Mouse (Mus musculus) olfactory bulb, adult 2 months (tissue): ENCODE results near the gene Ado.

ENCODE experiments used
- CTCF ChIP-seq: fragments of 200-500 bp; IDR thresholded peaks from 2 replicates; pipeline ENCODE4 v1.5.1; 2012; ENCODE audit warnings: low read depth, mild to moderate bottlenecking, low read length, moderate library complexity; ENCODE audit not compliant: insufficient read depth
- POLR2A ChIP-seq: fragments of 200-500 bp; IDR thresholded peaks from 2 replicates; pipeline ENCODE4 v1.6.1; 2012; ENCODE audit warnings: mild to moderate bottlenecking, low read depth, low read length, moderate library complexity; ENCODE audit not compliant: insufficient read depth

DNA sequence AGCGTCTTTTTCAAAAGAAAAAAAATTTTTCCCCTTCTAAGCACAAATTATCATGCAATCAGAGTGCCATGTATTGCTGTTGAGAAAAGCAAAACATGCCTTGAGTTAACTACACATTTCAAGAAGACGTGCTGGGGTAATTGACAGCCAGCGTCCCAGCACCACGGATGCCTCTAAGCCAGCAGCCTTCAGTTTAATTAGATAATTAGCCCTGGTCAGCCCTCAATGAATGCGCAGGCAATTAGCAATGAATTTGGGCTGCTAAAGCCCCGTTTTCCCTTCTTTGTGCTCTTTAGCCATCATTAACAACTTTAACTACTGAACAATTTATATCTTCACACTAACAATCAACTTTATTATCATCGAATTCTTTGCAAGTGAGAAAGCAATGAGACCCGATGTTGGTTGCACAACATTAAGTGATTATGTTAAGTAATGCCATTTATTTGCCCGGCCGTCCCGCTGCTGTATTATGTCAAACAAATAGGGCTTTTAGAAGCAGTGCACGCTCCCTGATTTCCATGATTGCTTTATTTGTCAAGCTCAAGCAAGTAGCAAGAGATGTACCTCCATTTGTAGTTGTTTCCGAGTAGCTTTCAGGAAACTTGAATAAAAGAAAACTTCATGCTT, 11.1 kb upstream of the Ado start:
- no peak for TF ChIP-seq CTCF
- no peak for TF ChIP-seq POLR2A
